Mouse (Mus musculus): ENCODE data around the gene Proser1. TPM values are rescaled to one million over a fixed set of nuclear protein-coding genes. Genes with fewer than 3 reads are reported as not detected.
A peak's percentile ranks its signal among the peaks of the same experiment; 100 is the strongest.

Proser1 gene
- polyA plus RNA-seq, 1 experiment from 2014 or later, result 21.7 TPM

GRCm38 (mm10) chr3:53530305-53530704 lies 66.8 kb downstream of the Proser1 start:
- WGBS, result 63% methylated on average over 6 of the region's 6 CpGs
- H3K36me3 ChIP-seq (ENCODE audit: control insufficient read depth, insufficient read depth, low read length), result no peaks in the 10 kb centered on the region
- no peak overlapping the region for H3K4me2 ChIP-seq (replicated peaks; ENCODE audit: low read depth, low read length)
- no peaks in the 10 kb centered on the region for H3K27me3 ChIP-seq (ENCODE audit: control insufficient read depth, insufficient read depth, low read length)
- no peaks in the 10 kb centered on the region for H3K4me1 ChIP-seq (ENCODE audit: control insufficient read depth, insufficient read depth, low read length)
- H3K4me3 ChIP-seq (ENCODE audit: low read depth, low read length), result no peak overlapping the region
- H3K9ac ChIP-seq (replicated peaks; ENCODE audit: low read depth, low read length), result no peak overlapping the region
- H3K9me3 ChIP-seq (ENCODE audit: control insufficient read depth, low read depth, low read length), result no peaks in the 10 kb centered on the region
- ATAC-seq (ENCODE audit: insufficient number of reproducible peaks, insufficient read depth, low FRiP score, low read depth), result peak; percentile 63
- H3K27ac ChIP-seq (ENCODE audit: low read length), result no peak overlapping the region

Other genes starting within 250 kb of the Proser1 start
- 11.4 and 12.6 TPM in 2 replicates for gene Nhlrc3, start 334 bp upstream of the Proser1 start, polyA plus RNA-seq (2014; fragmentation: Nextera tagmentation; extraction: Ambion mirVana)
- gene Stoml3, start 25.0 kb downstream of the Proser1 start, polyA plus RNA-seq (2014; fragmentation: Nextera tagmentation; extraction: Ambion mirVana), result 0.14 TPM in 1 of 2 replicates, not detected in the other
- gene Frem2, start 193.7 kb downstream of the Proser1 start, polyA plus RNA-seq (2014; fragmentation: Nextera tagmentation; extraction: Ambion mirVana), result 24.4 and 24.8 TPM in 2 replicates

Measured in stomach, embryonic 14.5 days (tissue).